Mouse (Mus musculus) MEL (cell line): ENCODE results near the gene 5730596B20Rik. TPM values are rescaled to one million over a fixed set of nuclear protein-coding genes. Genes with fewer than 3 reads are reported as not detected.

ENCODE experiments used
- DNase-seq: peaks from one replicate; pipeline ENCODE4 v3.0.0; 2011; ENCODE audit warnings: low read depth, low spot score
- H3K27ac ChIP-seq: 2 replicates; pipeline ENCODE4 v1.5.1; 2012; ENCODE audit warnings: low read depth, mild to moderate bottlenecking, control low read depth, low read length, moderate library complexity; ENCODE audit not compliant: control insufficient read depth
- H3K27me3 ChIP-seq, 2 experiments: fragments of 150-350 bp in 1 of 2; sonication (generic) in 1 of 2; 2 replicates each; pipeline ENCODE4 v1.6.1; 2012; ENCODE audit warnings: low read length in 2 of 2, mild to moderate bottlenecking in 2 of 2, improper control_type of control experiment in 1 of 2, moderate library complexity in 1 of 2; ENCODE audit not compliant: insufficient read depth in 2 of 2, control insufficient read depth in 1 of 2
- H3K36me3 ChIP-seq, 2 experiments: 2 replicates each; pipeline ENCODE4 v1.6.1; 2012 to 2014; ENCODE audit warnings: low read length in 2 of 2, improper control_type of control experiment in 1 of 2, inconsistent platforms in 1 of 2, mild to moderate bottlenecking in 1 of 2; ENCODE audit not compliant: insufficient read depth in 2 of 2, control insufficient read depth in 1 of 2
- H3K4me1 ChIP-seq, 2 experiments: fragments of 150-350 bp in 1 of 2; sonication (generic) in 1 of 2; 2 replicates each; pipeline ENCODE4 v1.6.1; 2012; ENCODE audit warnings: low read length in 2 of 2, improper control_type of control experiment in 1 of 2, mild to moderate bottlenecking in 1 of 2; ENCODE audit not compliant: insufficient read depth in 2 of 2, control insufficient read depth in 1 of 2
- H3K4me3 ChIP-seq, 2 experiments: fragments of 150-350 bp in 1 of 2; sonication (generic) in 1 of 2; 2 replicates each; pipeline ENCODE4 v1.5.1; 2012; ENCODE audit warnings: low read depth in 2 of 2, low read length in 2 of 2, mild to moderate bottlenecking in 2 of 2, moderate library complexity in 2 of 2, control low read depth in 1 of 2, improper control_type of control experiment in 1 of 2; ENCODE audit not compliant: control insufficient read depth in 1 of 2, insufficient read depth in 1 of 2
- H3K79me2 ChIP-seq: 2 replicates; pipeline ENCODE4 v1.6.1; 2012; ENCODE audit warnings: mild to moderate bottlenecking, low read length, moderate library complexity; ENCODE audit not compliant: control insufficient read depth, poor library complexity, insufficient read depth
- H3K9ac ChIP-seq: 2 replicates; pipeline ENCODE4 v1.6.1; 2012; ENCODE audit warnings: low read depth, mild to moderate bottlenecking, control low read depth, low read length, moderate library complexity; ENCODE audit not compliant: control insufficient read depth, poor library complexity, severe bottlenecking
- H3K9me3 ChIP-seq: fragments of 150-350 bp; sonication (generic); replicated peaks from 2 replicates; pipeline ENCODE4 v1.6.1; 2012; ENCODE audit warnings: mild to moderate bottlenecking, low read length, improper control_type of control experiment, moderate library complexity; ENCODE audit not compliant: insufficient read depth
- CTCF ChIP-seq, 3 experiments: IDR thresholded peaks in 2 of 3; conservative IDR thresholded peaks in 1 of 3; 2 replicates each; pipeline ENCODE4 v1.5.1; 2011 to 2012; ENCODE audit warnings: low read length in 3 of 3, low read depth in 2 of 3, mild to moderate bottlenecking in 2 of 3, improper control_type of control experiment in 1 of 3, inconsistent platforms in 1 of 3, mixed read lengths in 1 of 3, moderate library complexity in 1 of 3; ENCODE audit not compliant: control insufficient read depth in 1 of 3, insufficient read depth in 1 of 3, poor library complexity in 1 of 3, severe bottlenecking in 1 of 3
- E2F4 ChIP-seq: IDR thresholded peaks from 2 replicates; pipeline ENCODE4 v1.6.1; 2011; ENCODE audit warnings: low read depth, low read length, improper control_type of control experiment, borderline replicate concordance
- EP300 ChIP-seq, 2 experiments: IDR thresholded peaks; 2 replicates each; pipeline ENCODE4 v1.6.1; 2011; ENCODE audit warnings: improper control_type of control experiment in 2 of 2, low read length in 2 of 2, low read depth in 1 of 2, mild to moderate bottlenecking in 1 of 2
- GABPA ChIP-seq: IDR thresholded peaks from 2 replicates; pipeline ENCODE4 v1.6.1; 2012; ENCODE audit warnings: low read depth, mild to moderate bottlenecking, inconsistent platforms, low read length, improper control_type of control experiment, moderate library complexity
- KAT2A ChIP-seq: conservative IDR thresholded peaks from 2 replicates; pipeline ENCODE4 v1.6.1; 2012; ENCODE audit warnings: low read depth, low read length, improper control_type of control experiment, inconsistent platforms
- MAFK ChIP-seq: IDR thresholded peaks from 2 replicates; pipeline ENCODE4 v1.6.1; 2011; ENCODE audit warnings: low read depth, mild to moderate bottlenecking, low read length, improper control_type of control experiment, borderline replicate concordance
- MAX ChIP-seq: IDR thresholded peaks from 2 replicates; pipeline ENCODE4 v1.6.1; 2011; ENCODE audit warnings: low read length, improper control_type of control experiment
- MEF2A ChIP-seq: IDR thresholded peaks from 2 replicates; pipeline ENCODE4 v1.6.1; 2014; ENCODE audit warnings: low read depth, mild to moderate bottlenecking, inconsistent platforms, low read length, improper control_type of control experiment; ENCODE audit not compliant: poor library complexity, insufficient replicate concordance, severe bottlenecking; ENCODE audit errors: extremely low read depth
- MYB ChIP-seq: IDR thresholded peaks from 2 replicates; pipeline ENCODE4 v1.6.1; 2011; ENCODE audit warnings: mild to moderate bottlenecking, low read depth, low read length, improper control_type of control experiment
- MYC ChIP-seq: IDR thresholded peaks from 2 replicates; pipeline ENCODE4 v1.6.1; 2011; ENCODE audit warnings: low read depth, mild to moderate bottlenecking, low read length, improper control_type of control experiment, moderate library complexity
- NELFE ChIP-seq: IDR thresholded peaks from 2 replicates; pipeline ENCODE4 v1.6.1; 2011; ENCODE audit warnings: low read depth, low read length, improper control_type of control experiment
- NRF1 ChIP-seq: IDR thresholded peaks from 2 replicates; pipeline ENCODE4 v1.6.1; 2014; ENCODE audit warnings: low read depth, mild to moderate bottlenecking, inconsistent platforms, low read length, improper control_type of control experiment, moderate library complexity; ENCODE audit not compliant: poor library complexity, insufficient read depth, severe bottlenecking
- POLR2A ChIP-seq, 2 experiments: IDR thresholded peaks; 2 replicates each; pipeline ENCODE4 v1.6.1; 2011 to 2012; ENCODE audit warnings: low read length in 2 of 2, mild to moderate bottlenecking in 2 of 2, control low read depth in 1 of 2, improper control_type of control experiment in 1 of 2, low read depth in 1 of 2, moderate library complexity in 1 of 2; ENCODE audit not compliant: control insufficient read depth in 1 of 2, insufficient read depth in 1 of 2, poor library complexity in 1 of 2
- POLR2AphosphoS5 ChIP-seq: IDR thresholded peaks from 2 replicates; pipeline ENCODE4 v1.6.1; 2012; ENCODE audit warnings: low read depth, borderline replicate concordance, mild to moderate bottlenecking, inconsistent platforms, low read length, moderate library complexity, mixed read lengths
- RCOR1 ChIP-seq: IDR thresholded peaks from 2 replicates; pipeline ENCODE4 v1.6.1; 2012; ENCODE audit warnings: low read depth, mild to moderate bottlenecking, inconsistent platforms, low read length, improper control_type of control experiment
- SIN3A ChIP-seq: IDR thresholded peaks from 2 replicates; pipeline ENCODE4 v1.6.1; 2012; ENCODE audit warnings: low read length, improper control_type of control experiment, inconsistent platforms
- TAL1 ChIP-seq: IDR thresholded peaks from 2 replicates; pipeline ENCODE4 v1.6.1; 2012; ENCODE audit warnings: mild to moderate bottlenecking, inconsistent platforms, low read length, moderate library complexity, mixed read lengths
- TBP ChIP-seq: IDR thresholded peaks from 2 replicates; pipeline ENCODE4 v1.8.0; 2011; ENCODE audit warnings: low read depth, low read length, improper control_type of control experiment
- UBTF ChIP-seq: IDR thresholded peaks from 2 replicates; pipeline ENCODE4 v1.6.1; 2012; ENCODE audit warnings: low read depth, mild to moderate bottlenecking, inconsistent platforms, low read length, improper control_type of control experiment, moderate library complexity, borderline replicate concordance; ENCODE audit not compliant: insufficient read depth
- USF1 ChIP-seq: IDR thresholded peaks from 2 replicates; pipeline ENCODE4 v1.6.1; 2014; ENCODE audit warnings: low read depth, mild to moderate bottlenecking, inconsistent platforms, low read length, improper control_type of control experiment, moderate library complexity
- ZKSCAN1 ChIP-seq: IDR thresholded peaks from 2 replicates; pipeline ENCODE4 v1.6.1; 2012; ENCODE audit warnings: low read depth, mild to moderate bottlenecking, inconsistent platforms, low read length, improper control_type of control experiment, moderate library complexity
- ZMIZ1 ChIP-seq: IDR thresholded peaks from 2 replicates; pipeline ENCODE4 v1.6.1; 2012; ENCODE audit warnings: low read depth, mild to moderate bottlenecking, inconsistent platforms, low read length, improper control_type of control experiment, moderate library complexity
- polyA plus RNA-seq, 2 experiments: library from polyadenylated mRNA; stranded (reverse) in 1 of 2; unstranded in 1 of 2; fragments of >175 nt in 1 of 2; fragments of >200 nt in 1 of 2; gene quantifications; 2 replicates each; pipeline versions ENCODE4 v1.2.1 to v1.2.4; 2012; ENCODE audit warnings: low replicate concordance in 2 of 2, low read depth in 1 of 2; ENCODE audit not compliant: insufficient read length in 2 of 2, insufficient read depth in 1 of 2, missing spikeins in 1 of 2
- total RNA-seq: library from RNA; depleted of rRNA; stranded (reverse); fragments of 300-350 nt; gene quantifications from 2 replicates; pipeline ENCODE4 v1.2.3, GENCODE M21; 2012

Gene 5730596B20Rik
- total and polyA plus RNA-seq, 3 experiments, result not detected

- Histone ChIP-seq H3K27me3 (no peaks in the 10 kb centered on the region), H3K27ac (no peak overlapping the region), H3K4me1 (no peaks in the 10 kb centered on the region), H3K9ac (no peak overlapping the region), H3K4me3 (no peak overlapping the region), H3K79me2 (no peaks in the 10 kb centered on the region), H3K36me3 (no peaks in the 10 kb centered on the region), H3K9me3 (no peaks in the 10 kb centered on the region)
- no peak for DNase-seq
- no peak for TF ChIP-seq RCOR1
- no peak for TF ChIP-seq MYB
- TF ChIP-seq MAX, result no peak
- no peak for TF ChIP-seq EP300 (IDR thresholded peaks at IDR 0.05; ENCODE audit: low read depth in 1 of 2, low read length in 2 of 2)
- TF ChIP-seq ZKSCAN1, result no peak
- TF ChIP-seq SIN3A, result no peak
- TF ChIP-seq ZMIZ1, result no peak
- no peak for TF ChIP-seq TBP
- no peak for TF ChIP-seq CTCF (IDR thresholded peaks at IDR 0.05 in 2 of 3, conservative IDR thresholded peaks at IDR 0.05 in 1 of 3; ENCODE audit: control insufficient read depth in 1 of 3, insufficient read depth in 1 of 3, low read depth in 2 of 3, low read length in 3 of 3, poor library complexity in 1 of 3, severe bottlenecking in 1 of 3)
- no peak for TF ChIP-seq MAFK
- TF ChIP-seq POLR2A (IDR thresholded peaks at IDR 0.05; ENCODE audit: control insufficient read depth in 1 of 2, insufficient read depth in 1 of 2, low read depth in 1 of 2, low read length in 2 of 2, poor library complexity in 1 of 2), result no peak
- no peak for TF ChIP-seq GABPA
- no peak for TF ChIP-seq MEF2A
- TF ChIP-seq KAT2A, result no peak
- no peak for TF ChIP-seq NRF1
- no peak for TF ChIP-seq TAL1
- TF ChIP-seq USF1, result no peak
Measured at GRCm38 (mm10) chr6:52175864-52176263, 1.4 kb upstream of the 5730596B20Rik start.

- Histone ChIP-seq H3K27ac (no peak overlapping the region), H3K4me3 (no peak overlapping the region), H3K9me3 (no peaks in the 10 kb centered on the region), H3K4me1 (no peaks in the 10 kb centered on the region), H3K79me2 (no peaks in the 10 kb centered on the region), H3K27me3 (no peaks in the 10 kb centered on the region)
- TF ChIP-seq NELFE (no peak), RCOR1 (no peak), MYC (no peak), UBTF (no peak), E2F4 (no peak), POLR2AphosphoS5 (no peak)
- TF ChIP-seq, all 39 proteins: peak for 0
- no peak for DNase-seq
- H3K36me3 ChIP-seq, result no peaks in the 10 kb centered on the region
- no peak overlapping the region for H3K9ac ChIP-seq
Measured at GRCm38 (mm10) chr6:52176391-52176790, 907 bp upstream of the 5730596B20Rik start.
